Mouse (Mus musculus) layer of hippocampus, adult 18-20 months (tissue): ENCODE data around the gene 1810009J06Rik. TPM values are rescaled to one million over a fixed set of nuclear protein-coding genes. Genes with fewer than 3 reads are reported as not detected.
"Not testable (repeated sequence)": the region's sequence is repeated elsewhere in the genome, so short reads cannot be mapped to it uniquely, and the experiment has no call there.

Source experiments
- DNase-seq, 2 experiments: peaks; one replicate each; pipeline ENCODE4 v3.0.0; 2022; ENCODE audit warnings: low spot score in 2 of 2
- long read RNA-seq: library from polyadenylated mRNA; stranded (forward); transcript quantifications from one replicate; pipeline ENCODE4 v2.0.0, GENCODE M21; 2021
- total RNA-seq, 2 experiments: library from RNA; stranded (reverse); gene quantifications; 2 replicates each; pipeline ENCODE4 v1.2.3; 2021

The 1810009J06Rik gene
- not detected for total RNA-seq
- long read RNA-seq, result 0 reads

DNA sequence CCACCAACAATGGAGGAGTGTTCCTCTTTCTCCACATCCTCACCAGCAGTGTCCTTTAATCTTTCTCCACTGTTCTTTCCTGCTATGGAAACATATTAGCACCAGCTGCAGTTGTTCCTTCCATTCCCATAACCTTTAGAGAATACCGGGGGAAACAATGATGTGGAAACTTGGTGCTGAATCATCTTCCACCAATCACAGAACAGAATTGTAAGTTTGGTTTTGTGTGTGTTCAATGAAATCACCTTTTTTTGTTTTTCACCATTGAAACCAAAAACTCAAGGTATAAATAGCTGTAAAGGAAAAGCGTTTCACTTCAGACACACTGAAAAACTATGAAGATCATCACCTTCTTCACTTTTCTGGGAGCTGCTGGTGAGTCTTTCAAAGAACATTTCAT is at the start of gene 1810009J06Rik:
Gene 1810009J06Rik (plus strand): TSS at position 301 of the 400 bp plus-strand sequence.
- not testable (repeated sequence) for DNase-seq

DNA sequence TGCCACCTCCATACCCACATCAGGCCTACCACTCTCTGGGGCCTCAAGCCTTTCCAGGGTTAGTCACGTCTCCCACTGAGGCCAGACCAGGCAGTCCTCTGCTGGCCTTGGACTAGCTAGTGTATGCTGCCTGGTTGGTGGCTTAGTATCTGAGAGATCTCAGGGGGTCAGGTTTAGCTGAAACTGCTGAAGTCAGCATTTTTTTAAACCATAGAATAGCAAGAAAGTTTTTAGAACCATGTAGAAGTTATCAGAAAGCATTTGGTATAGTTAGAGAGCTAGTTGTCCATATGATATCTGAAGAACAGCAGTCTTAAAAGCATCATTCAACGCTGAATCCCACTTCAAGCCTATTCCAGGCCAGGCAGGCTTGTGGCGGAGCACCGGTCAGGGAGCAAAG is 44.6 kb upstream of the 1810009J06Rik start:
- DNase-seq, result no peak

DNA sequence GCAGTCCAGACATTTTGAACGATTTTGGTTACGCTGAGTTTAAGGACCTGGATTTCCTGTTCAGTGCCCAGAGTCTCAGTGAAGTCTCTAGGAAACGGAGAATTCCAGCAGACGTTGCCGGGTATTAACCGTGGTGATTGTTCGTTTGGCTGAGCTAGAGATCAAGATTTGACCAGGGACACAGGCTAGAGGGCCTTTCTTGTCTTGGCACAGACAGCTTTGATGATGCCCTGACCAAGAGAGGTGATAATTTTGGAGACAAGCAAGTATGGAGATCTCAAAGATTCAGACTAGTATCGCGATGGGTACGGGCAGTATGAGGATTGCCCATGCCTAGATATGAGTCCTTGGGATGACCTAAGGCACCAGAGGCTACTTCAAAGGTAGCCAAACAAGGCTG is 24.1 kb upstream of the 1810009J06Rik start, which contains the start of gene 1700074P13Rik:
Gene 1700074P13Rik (minus strand): TSS at position 101 of the 400 bp plus-strand sequence.
- DNase-seq, result no peak

DNA sequence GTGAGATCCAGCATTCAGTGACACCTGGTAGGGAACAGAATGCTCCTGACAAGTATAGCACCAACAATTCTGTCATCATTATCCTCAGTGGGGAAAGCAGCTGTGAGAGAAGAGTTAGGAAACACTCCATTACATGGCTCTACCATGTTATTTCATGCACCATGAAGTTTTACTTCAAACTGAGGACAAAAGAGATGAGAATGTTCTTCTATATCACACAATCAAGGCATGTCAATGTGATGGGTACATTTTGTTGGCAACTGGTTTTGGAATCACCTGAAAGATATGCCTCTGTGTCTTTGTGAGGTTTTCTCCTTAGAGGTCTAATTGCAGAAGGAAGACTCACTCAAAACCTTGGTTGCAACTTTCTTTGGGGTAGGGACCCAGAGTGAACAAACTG is 12.8 kb upstream of the 1810009J06Rik start, which contains the start of gene Gm4744:
Gene Gm4744 (minus strand): TSS at position 101 of the 400 bp plus-strand sequence.
- no peak for DNase-seq

DNA sequence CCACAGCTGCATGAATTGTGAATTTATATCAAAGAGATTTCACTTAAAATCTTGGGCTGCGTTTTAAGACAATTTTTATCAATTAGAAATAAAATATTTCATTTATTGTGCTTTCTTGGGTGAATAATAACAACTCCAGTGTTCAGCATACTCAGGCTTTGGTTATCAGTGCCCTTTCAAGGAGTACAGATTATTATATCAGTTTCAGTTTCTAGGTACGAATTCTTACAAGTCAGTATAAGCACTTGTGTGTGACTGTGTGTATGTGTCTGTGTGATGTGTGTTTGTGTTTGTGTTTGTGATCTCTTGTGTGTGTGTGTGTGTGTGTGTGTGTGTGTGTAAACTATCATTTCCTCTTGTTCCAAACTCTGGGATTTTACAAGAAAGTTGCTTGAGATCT is 10.8 kb upstream of the 1810009J06Rik start:
- DNase-seq, result no peak

DNA sequence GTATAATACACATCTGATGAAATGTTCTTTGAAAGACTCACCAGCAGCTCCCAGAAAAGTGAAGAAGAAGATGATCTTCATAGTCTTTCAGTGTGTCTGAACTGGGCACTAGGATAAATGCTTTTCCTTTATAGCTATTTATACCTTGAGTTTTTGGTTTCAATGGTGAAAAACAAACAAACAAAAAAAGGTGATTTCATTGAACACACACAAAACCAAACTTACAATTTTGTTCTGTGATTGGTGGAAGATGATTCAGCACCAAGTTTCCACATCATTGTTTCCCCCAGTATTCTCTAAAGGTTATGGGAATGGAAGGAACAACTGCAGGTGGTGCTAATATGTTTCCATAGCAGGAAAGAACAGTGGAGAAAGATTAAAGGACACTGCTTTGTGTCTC is 34.8 kb downstream of the 1810009J06Rik start, which contains the start of gene Gm2663:
Gene Gm2663 (minus strand): TSS at position 101 of the 400 bp plus-strand sequence.
- not testable (repeated sequence) for DNase-seq

DNA sequence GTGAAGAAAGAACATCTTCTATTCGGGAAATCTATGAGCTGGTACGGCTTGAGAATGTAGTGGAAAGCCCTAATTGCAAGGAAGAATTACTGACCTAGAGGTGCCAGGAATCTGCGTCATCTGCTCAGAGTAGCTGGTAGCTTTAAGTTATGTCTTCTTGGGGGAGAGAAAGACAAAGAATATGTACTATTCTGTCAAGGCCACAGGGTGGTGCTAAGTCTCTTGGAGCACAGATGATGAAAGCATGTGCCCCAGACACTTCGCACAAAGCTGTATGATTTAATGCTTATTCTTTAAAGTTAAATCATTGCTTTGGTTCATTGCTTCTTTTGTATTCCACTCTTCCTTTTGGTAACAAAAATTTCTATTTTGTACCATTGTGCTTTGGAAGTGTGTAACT is 50.5 kb downstream of the 1810009J06Rik start:
- DNase-seq, result peak in 1 of 2 experiments; percentile 8

Other genes with a start within 250 kb of the 1810009J06Rik start
- not detected for gene Moxd2, start 77.3 kb upstream of the 1810009J06Rik start, total RNA-seq
- not detected for gene Prss58, start 64.4 kb upstream of the 1810009J06Rik start, total RNA-seq
- gene 1700074P13Rik, start 24.2 kb upstream of the 1810009J06Rik start, total RNA-seq, result not detected
- gene Gm4744, start 12.9 kb upstream of the 1810009J06Rik start, total RNA-seq, result not detected
- not detected for gene Gm2663, start 34.7 kb downstream of the 1810009J06Rik start, total RNA-seq
- not detected for gene 2210010C04Rik, start 70.8 kb downstream of the 1810009J06Rik start, total RNA-seq